Mouse (Mus musculus) inflammation-experienced regulatory T-cells, adult 16 weeks (primary cell): ENCODE results near the gene Gkn1. TPM values are rescaled to one million over a fixed set of nuclear protein-coding genes. Genes with fewer than 3 reads are reported as not detected.

Experiments used
- polyA plus RNA-seq: library from polyadenylated mRNA; unstranded; fragments of 100-300 nt; shearing (Covaris generic); gene quantifications from one replicate; pipeline ENCODE4 v1.2.1, GENCODE M21; 2017

The Gkn1 gene
- polyA plus RNA-seq: not detected

GRCm38 (mm10) chr6:87350829-87351228, at the start of gene Gkn1:
TSS of gene Gkn1 (minus strand) at chr6:87350942.

GRCm38 (mm10) chr6:87388877-87389276, 38.1 kb upstream of the Gkn1 start, which contains the start of gene Gkn3:
TSS of gene Gkn3 (minus strand) at chr6:87388935.

GRCm38 (mm10) chr6:87373057-87373456, 22.3 kb upstream of the Gkn1 start, which contains the start of gene Gkn2:
TSS of gene Gkn2 (plus strand) at chr6:87373357.

GRCm38 (mm10) chr6:87335091-87335934, 15.4 kb downstream of the Gkn1 start, which contains the start of gene Antxr1:
TSS of gene Antxr1 (minus strand) at chr6:87335821.

Other genes starting within 250 kb of the Gkn1 start
- not detected for gene D6Ertd527e, start 246.2 kb downstream of the Gkn1 start, polyA plus RNA-seq
- gene Antxr1, start 15.1 kb downstream of the Gkn1 start, polyA plus RNA-seq: not detected
- gene Gkn2, start 22.4 kb upstream of the Gkn1 start, polyA plus RNA-seq: not detected
- gene Gkn3, start 38.0 kb upstream of the Gkn1 start, polyA plus RNA-seq: not detected
- not detected for gene Bmp10, start 78.1 kb upstream of the Gkn1 start, polyA plus RNA-seq
- gene Arhgap25, start 182.3 kb upstream of the Gkn1 start, polyA plus RNA-seq: 223 TPM
- 0.12 TPM for gene Prokr1, start 239.8 kb upstream of the Gkn1 start, polyA plus RNA-seq